Mouse (Mus musculus): ENCODE results near the gene Smarcc2. TPM values are rescaled to one million over a fixed set of nuclear protein-coding genes. Genes with fewer than 3 reads are reported as not detected.

The Smarcc2 gene
- total RNA-seq, 1 experiment from 2014 or later, result 92.7 TPM

DNA sequence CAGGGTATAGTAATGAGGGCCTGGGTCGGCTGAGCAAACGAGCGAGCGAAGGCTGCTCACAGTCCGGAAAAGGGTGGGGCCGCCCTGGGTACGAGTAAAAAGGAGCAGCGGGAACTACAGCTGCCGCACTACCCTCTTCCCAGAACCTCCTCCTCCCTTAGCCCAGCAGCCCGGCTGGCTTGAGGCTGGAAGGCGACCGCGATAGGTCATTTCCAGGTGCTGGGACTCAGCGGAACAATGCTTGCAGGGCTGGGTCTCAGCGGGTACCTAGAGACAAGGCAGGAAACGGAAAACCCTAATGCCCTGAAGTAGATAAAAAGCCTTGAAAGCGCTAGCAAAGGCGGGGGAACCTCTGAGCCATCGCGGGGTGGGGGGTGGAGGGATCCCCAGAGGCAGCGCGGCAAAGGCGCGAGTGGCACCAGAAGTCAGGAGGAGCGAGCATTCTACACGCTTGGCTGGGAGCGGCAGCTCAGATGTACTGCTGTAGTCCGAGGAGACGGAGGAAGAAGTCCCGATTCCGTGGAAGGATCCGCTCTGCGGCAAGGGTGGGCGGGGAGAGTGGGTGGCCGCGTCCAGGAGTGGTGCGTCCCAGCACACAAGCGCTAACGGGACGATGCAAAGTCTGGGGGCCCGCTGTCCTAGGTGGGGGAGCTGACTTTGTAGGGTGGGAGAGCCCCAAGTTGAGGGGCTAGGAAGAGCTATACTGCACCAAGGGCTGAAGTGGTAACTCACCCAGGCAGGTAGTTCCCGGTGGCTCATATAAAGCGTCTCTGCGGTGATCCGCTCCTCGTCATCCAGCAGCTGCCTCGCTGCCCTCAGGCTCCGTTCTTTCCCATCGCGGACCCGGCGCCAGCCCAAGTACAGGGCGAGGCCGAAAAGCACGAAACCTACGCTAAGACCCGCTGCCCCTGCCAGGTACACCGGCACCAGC, 65.9 kb downstream of the Smarcc2 start:
- ATAC-seq (replicated peaks in 1 of 2; ENCODE audit: insufficient read depth in 1 of 2, low FRiP score in 2 of 2, low TSS enrichment in 1 of 2, low read depth in 1 of 2, poor library complexity in 2 of 2, severe bottlenecking in 2 of 2), result peak; percentile 23 to 33; a peak in 3 of 4 replicates

DNA sequence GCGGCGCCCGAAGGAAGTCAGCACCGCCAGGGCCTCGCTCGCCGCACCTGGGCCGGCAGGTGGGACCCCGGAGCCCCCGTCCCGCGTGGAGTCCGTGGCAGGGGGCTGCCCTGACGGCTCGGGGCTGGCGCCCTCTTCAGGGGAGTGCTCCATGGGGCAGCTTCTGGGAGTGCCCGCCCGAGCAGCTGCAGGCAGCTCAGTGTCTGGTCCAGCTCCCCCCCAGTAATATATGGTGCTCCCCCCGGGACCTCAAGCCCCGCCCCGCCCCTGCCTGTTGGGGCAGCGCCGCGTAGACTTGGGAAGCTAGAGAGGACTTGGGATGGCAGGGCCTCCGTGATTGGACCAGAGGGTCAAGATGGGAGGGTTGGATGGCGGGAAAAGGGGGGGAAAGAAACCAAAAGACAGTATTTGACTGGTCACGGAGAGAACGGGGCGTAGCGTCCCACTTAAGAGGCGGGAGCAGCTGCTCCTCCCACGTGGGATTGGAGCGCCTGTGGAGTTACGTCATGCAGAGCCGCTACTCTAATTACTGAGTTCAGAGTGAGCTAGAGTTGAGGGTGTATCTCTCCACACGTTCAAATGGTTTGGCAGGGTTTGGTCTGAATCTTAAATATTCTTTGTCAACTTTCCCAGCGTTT, 66.7 kb downstream of the Smarcc2 start, which contains the start of gene Esyt1:
Esyt1 (minus strand) TSS at position 201 of the 638 bp plus-strand sequence.
- ATAC-seq (replicated peaks in 1 of 2; ENCODE audit: insufficient read depth in 1 of 2, low FRiP score in 2 of 2, low TSS enrichment in 1 of 2, low read depth in 1 of 2, poor library complexity in 2 of 2, severe bottlenecking in 2 of 2), result peak; percentile 87 to 90

DNA sequence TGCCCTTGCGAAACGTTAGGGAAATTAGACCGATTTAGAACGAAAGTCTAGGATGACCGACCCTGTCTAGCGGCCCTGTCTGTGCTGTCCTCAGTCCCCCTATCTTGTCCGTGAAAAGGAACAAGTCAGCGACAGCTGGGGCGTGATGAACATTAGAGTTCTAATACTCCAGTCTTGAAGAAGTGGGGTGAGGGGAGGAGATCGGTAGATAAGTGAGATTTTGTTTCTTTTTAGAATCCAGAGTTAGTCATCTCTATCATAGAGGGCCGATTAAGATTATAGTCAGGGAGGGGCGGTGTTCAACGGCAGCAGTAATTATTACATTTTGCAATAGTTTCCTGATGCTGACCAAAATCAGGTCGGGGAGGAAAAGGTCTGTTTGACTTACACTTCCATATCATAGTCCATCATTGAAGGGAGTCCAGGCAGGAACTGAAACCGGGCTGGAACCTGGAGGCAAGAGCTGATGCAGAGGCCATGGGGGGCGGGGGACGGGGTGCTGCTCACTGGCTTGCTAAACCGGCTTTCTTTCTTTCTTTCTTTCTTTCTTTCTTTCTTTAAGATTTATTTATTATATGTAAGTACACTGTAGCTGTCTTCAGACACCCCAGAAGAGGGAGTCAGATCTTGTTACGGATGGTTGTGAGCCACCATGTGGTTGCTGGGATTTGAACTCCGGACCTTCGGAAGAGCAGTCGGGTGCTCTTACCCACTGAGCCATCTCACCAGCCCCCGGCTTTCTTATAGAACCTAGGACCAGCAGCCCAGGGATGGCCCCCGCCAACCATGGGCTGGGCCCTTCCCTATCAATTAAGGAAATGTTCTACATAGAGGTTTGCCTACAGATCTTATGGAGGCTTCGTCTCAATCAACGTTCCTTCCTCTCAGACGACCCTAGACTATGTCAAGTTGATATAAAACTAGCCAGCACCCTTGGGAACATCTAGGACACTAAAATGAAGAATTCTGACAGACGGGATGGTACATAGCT, 67.6 kb downstream of the Smarcc2 start:
- no peak for ATAC-seq (replicated peaks in 1 of 2; ENCODE audit: insufficient read depth in 1 of 2, low FRiP score in 2 of 2, low TSS enrichment in 1 of 2, low read depth in 1 of 2, poor library complexity in 2 of 2, severe bottlenecking in 2 of 2)

DNA sequence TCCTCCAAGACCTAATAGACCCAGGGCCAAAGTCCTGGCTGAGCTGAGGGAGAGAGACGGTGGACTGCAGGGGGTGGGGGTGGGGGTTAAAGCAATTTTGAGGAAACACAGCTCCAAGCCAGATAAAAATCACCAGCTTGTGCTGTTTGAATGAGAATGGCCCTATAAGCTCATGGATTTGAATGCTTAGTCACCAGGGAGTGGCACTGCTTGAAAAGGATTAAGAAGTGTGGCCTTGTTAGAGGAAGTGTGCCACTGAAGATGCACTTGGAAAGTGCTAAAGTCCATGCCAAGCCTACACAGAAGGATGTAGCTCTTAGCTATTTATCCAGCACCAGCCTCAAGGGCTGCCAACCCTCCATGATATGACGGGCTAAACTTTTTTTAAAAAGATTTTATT, 76.2 kb downstream of the Smarcc2 start:
- ATAC-seq (replicated peaks in 1 of 2; ENCODE audit: insufficient read depth in 1 of 2, low FRiP score in 2 of 2, low TSS enrichment in 1 of 2, low read depth in 1 of 2, poor library complexity in 2 of 2, severe bottlenecking in 2 of 2), result no peak

DNA sequence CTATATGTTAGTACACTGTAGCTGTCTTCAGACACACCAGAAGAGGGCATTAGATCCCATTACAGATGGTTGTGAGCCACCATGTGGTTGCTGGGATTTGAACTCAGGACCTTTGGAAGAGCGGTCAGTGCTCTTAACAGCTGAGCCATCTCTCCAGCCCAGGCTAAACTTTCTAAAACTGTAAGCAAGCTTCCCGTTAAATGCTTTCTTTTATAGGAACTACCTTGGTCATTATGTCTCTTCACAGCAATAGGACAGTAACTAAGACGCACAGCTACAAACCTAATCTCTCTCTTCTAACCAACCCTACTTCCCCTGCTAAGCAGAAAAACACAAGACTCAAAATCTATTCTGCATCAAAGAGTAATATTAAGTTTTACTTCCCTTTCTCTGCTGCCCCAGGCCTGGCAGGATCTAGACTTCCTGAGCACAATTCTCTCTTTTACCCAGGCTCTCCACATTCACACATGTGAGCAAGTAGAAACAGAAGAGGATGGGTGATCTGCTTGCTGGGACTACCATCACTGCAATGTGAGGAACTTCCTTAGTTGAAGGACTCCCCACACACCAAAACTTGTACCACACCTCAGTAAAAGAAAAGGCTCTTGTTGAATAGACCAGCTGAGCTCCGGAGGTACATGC, 76.7 kb downstream of the Smarcc2 start:
- ATAC-seq (replicated peaks in 1 of 2; ENCODE audit: insufficient read depth in 1 of 2, low FRiP score in 2 of 2, low TSS enrichment in 1 of 2, low read depth in 1 of 2, poor library complexity in 2 of 2, severe bottlenecking in 2 of 2), result peak; percentile 23 to 63

DNA sequence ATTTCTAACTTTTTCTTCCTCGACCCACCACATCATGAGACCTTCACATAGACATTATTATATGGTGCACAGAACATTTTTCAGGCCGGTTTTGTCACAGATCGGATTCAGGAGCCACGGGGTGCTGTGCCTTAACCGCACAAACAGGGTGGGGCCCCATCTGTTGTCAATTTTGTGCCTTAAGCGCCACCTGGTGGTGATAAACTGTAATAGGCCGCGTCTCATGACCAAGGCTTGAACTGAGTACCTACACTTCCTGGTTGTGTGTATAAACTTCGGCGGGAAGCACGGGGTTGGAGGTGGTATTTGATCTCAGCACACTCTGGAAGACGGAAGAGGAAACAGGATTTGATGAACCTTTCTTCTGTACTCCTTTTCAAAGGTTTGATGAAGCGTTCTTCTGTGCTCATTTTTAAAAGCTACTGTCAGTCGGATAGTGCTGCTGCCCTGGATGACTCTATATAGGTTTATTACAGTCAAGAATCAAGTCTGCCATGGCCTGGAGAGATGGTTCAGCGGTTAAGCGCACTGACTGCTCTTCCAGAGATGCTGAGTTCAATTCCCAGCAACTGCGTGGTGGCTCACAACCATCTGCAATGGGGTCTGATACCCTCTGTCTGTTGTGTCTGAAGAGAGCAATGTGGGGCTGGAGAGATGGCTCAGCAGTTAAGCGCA, 77.4 kb downstream of the Smarcc2 start:
- peak; percentile 96 to 98 for ATAC-seq (replicated peaks in 1 of 2; ENCODE audit: insufficient read depth in 1 of 2, low FRiP score in 2 of 2, low TSS enrichment in 1 of 2, low read depth in 1 of 2, poor library complexity in 2 of 2, severe bottlenecking in 2 of 2)

DNA sequence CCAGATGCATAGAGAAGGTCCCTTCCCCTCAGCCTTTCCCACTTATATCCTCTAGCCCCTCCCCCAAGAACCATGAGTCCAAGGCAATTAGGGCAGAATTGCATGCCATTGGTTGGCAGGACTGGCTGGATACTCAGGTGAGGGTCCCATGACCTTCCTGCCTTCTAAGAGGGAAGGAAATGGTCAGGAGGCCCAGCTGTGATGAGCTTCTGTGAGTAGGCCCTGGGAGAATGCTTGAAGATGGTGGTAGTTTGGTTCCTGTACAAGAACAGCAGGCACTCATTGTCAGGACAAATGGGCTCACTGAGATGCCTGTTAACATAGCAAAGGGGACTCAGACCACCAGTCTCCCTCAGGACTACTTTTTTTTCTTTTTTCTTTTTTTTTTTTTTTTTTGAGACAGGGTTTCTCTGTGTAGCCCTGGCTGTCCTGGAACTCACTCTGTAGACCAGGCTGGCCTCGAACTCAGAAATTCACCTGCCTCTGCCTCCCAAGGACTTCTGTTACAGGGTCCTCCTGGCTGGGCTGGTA, 79.4 kb downstream of the Smarcc2 start:
- ATAC-seq (replicated peaks in 1 of 2; ENCODE audit: insufficient read depth in 1 of 2, low FRiP score in 2 of 2, low TSS enrichment in 1 of 2, low read depth in 1 of 2, poor library complexity in 2 of 2, severe bottlenecking in 2 of 2), result no peak

Other genes starting within 250 kb of the Smarcc2 start
- 10.3 and 11.9 TPM in 2 replicates for gene Spryd4, start 247.4 kb upstream of the Smarcc2 start, total RNA-seq (2017)
- gene Mip, start 233.4 kb upstream of the Smarcc2 start, total RNA-seq (2017), result 0.69 TPM in 1 of 2 replicates, not detected in the other
- gene Timeless, start 227.2 kb upstream of the Smarcc2 start, total RNA-seq (2017), result 52.8 and 60.3 TPM in 2 replicates
- gene Apon, start 205.2 kb upstream of the Smarcc2 start, total RNA-seq (2017), result 0.19 TPM in 1 of 2 replicates, not detected in the other
- not detected in 2 replicates for gene Apof, start 190.6 kb upstream of the Smarcc2 start, total RNA-seq (2017)
- gene Stat2, start 188.7 kb upstream of the Smarcc2 start, total RNA-seq (2017), result 12.3 and 18.1 TPM in 2 replicates
- gene Il23a, start 160.5 kb upstream of the Smarcc2 start, total RNA-seq (2017), result 1.1 TPM in 1 of 2 replicates, not detected in the other
- gene Pan2, start 155.9 kb upstream of the Smarcc2 start, total RNA-seq (2017), result 12.7 and 16.9 TPM in 2 replicates
- gene Cnpy2, start 136.8 kb upstream of the Smarcc2 start, total RNA-seq (2017), result 106 and 135 TPM in 2 replicates
- 69.8 and 79.5 TPM in 2 replicates for gene Cs, start 121.5 kb upstream of the Smarcc2 start, total RNA-seq (2017)
- 8.1 and 8.7 TPM in 2 replicates for gene Coq10a, start 90.3 kb upstream of the Smarcc2 start, total RNA-seq (2017)
- 8.9 and 12.1 TPM in 2 replicates for gene Ankrd52, start 82.1 kb upstream of the Smarcc2 start, total RNA-seq (2017)
- gene Slc39a5, start 58.0 kb upstream of the Smarcc2 start, total RNA-seq (2017), result not detected in 2 replicates
- 57.0 and 106 TPM in 2 replicates for gene Nabp2, start 47.8 kb upstream of the Smarcc2 start, total RNA-seq (2017)
- 18.4 and 20.7 TPM in 2 replicates for gene Rnf41, start 47.6 kb upstream of the Smarcc2 start, total RNA-seq (2017)
- gene Myl6, start 34.9 kb downstream of the Smarcc2 start, total RNA-seq (2017), result 988 and 1,295 TPM in 2 replicates
- 1.3 and 3.9 TPM in 2 replicates for gene Myl6b, start 39.4 kb downstream of the Smarcc2 start, total RNA-seq (2017)
- 70.7 and 75.9 TPM in 2 replicates for gene Esyt1, start 66.6 kb downstream of the Smarcc2 start, total RNA-seq (2017)
- gene Zc3h10, start 88.5 kb downstream of the Smarcc2 start, total RNA-seq (2017), result 13.9 and 16.3 TPM in 2 replicates
- 2,366 and 3,073 TPM in 2 replicates for gene Rpl41, start 90.1 kb downstream of the Smarcc2 start, total RNA-seq (2017)
- gene Pa2g4, start 106.7 kb downstream of the Smarcc2 start, total RNA-seq (2017), result 225 and 337 TPM in 2 replicates
- 0.99 and 1.8 TPM in 2 replicates for gene Erbb3, start 130.4 kb downstream of the Smarcc2 start, total RNA-seq (2017)
- 1,013 and 1,172 TPM in 2 replicates for gene Rps26, start 167.5 kb downstream of the Smarcc2 start, total RNA-seq (2017)
- 0.06 and 0.50 TPM in 2 replicates for gene Ikzf4, start 186.7 kb downstream of the Smarcc2 start, total RNA-seq (2017)
- 7.7 and 8.0 TPM in 2 replicates for gene Suox, start 214.8 kb downstream of the Smarcc2 start, total RNA-seq (2017)
- gene Rab5b, start 237.0 kb downstream of the Smarcc2 start, total RNA-seq (2017), result 36.4 and 51.5 TPM in 2 replicates
- gene Pmel, start 244.9 kb downstream of the Smarcc2 start, total RNA-seq (2017), result 1.2 and 1.8 TPM in 2 replicates
- gene Cdk2, start 245.8 kb downstream of the Smarcc2 start, total RNA-seq (2017), result 72.5 and 89.6 TPM in 2 replicates

Data from hematopoietic stem cell, adult 5-6 weeks (primary cell).